Mouse (Mus musculus): ENCODE measurements around the gene Eepd1. TPM values are rescaled to one million over a fixed set of nuclear protein-coding genes. Genes with fewer than 3 reads are reported as not detected.
A peak's percentile ranks its signal among the peaks of the same experiment; 100 is the strongest.

The Eepd1 gene
- polyA plus RNA-seq, 1 experiment from 2014 or later: 5.1 TPM

DNA sequence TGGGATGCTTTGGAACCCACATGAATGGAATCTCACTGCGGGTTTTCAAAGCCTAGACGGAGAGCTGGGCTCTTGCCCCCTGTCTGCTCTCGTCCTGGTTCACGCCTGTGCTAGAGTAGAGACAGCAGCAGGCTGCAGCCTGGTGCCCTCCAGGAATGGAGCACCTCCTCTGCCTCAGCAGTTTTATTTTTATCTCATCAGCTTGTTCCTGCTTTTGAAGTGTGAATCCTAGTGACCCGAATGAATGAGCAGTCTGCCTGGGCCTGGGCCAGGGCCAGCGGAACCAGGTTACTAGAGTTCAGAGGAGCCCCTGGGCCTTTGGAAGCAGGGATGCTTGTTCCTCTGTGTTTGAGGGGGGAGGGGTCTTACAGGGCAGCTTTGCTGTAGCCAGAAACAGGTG is 37.8 kb downstream of the Eepd1 start:
- no peak for ATAC-seq
- no peaks in the 10 kb centered on the region for H3K27me3 ChIP-seq
- H3K4me1 ChIP-seq (replicated peaks): peaks cover 8% of the 10 kb centered on the region; the same call in 1 of the 2 replicates
- 60% methylated on average over 6 of the region's 6 CpGs for WGBS
- no peak overlapping the region for H3K9ac ChIP-seq (replicated peaks)
- no peaks in the 10 kb centered on the region for H3K36me3 ChIP-seq
- H3K27ac ChIP-seq: no peak overlapping the region
- H3K9me3 ChIP-seq: no peaks in the 10 kb centered on the region
- no peak overlapping the region for H3K4me2 ChIP-seq (replicated peaks)
- no peak overlapping the region for H3K4me3 ChIP-seq (replicated peaks)

GRCm38 (mm10) chr9:25520826-25521225 is 39.5 kb downstream of the Eepd1 start:
- WGBS: 91% methylated on average over 7 of the region's 7 CpGs
- no peak overlapping the region for H3K9ac ChIP-seq (replicated peaks)
- ATAC-seq: no peak

GRCm38 (mm10) chr9:25521825-25522224 is 40.5 kb downstream of the Eepd1 start:
- Histone ChIP-seq H3K27ac (no peak overlapping the region), H3K9me3 (no peaks in the 10 kb centered on the region), H3K36me3 (no peaks in the 10 kb centered on the region), H3K4me3 (replicated peaks) (no peak overlapping the region), H3K9ac (replicated peaks) (no peak overlapping the region), H3K4me1 (replicated peaks) (peaks cover 11% of the 10 kb centered on the region; the same call in 1 of the 2 replicates), H3K4me2 (replicated peaks) (no peak overlapping the region), H3K27me3 (no peaks in the 10 kb centered on the region)
- WGBS: 98% methylated on average over 2 of the region's 2 CpGs
- ATAC-seq: no peak

More at GRCm38 (mm10) chr9:25520826-25521225, 39.5 kb downstream of the Eepd1 start:
- Histone ChIP-seq H3K4me3 (replicated peaks) (no peak overlapping the region), H3K9me3 (no peaks in the 10 kb centered on the region), H3K27me3 (no peaks in the 10 kb centered on the region), H3K36me3 (no peaks in the 10 kb centered on the region), H3K4me2 (replicated peaks) (no peak overlapping the region), H3K27ac (no peak overlapping the region), H3K4me1 (replicated peaks) (peaks cover 8% of the 10 kb centered on the region; the same call in 1 of the 2 replicates)

- no peaks in the 10 kb centered on the region for H3K36me3 ChIP-seq
- H3K9ac ChIP-seq (replicated peaks): no peak overlapping the region
- H3K9me3 ChIP-seq: no peaks in the 10 kb centered on the region
- no peaks in the 10 kb centered on the region for H3K27me3 ChIP-seq
- 57% methylated on average over 1 of the region's 1 CpGs for WGBS
- peaks cover 11% of the 10 kb centered on the region for H3K4me1 ChIP-seq (replicated peaks)
- H3K4me2 ChIP-seq (replicated peaks): no peak overlapping the region
- H3K4me3 ChIP-seq (replicated peaks): no peak overlapping the region
- ATAC-seq: 0 out of 2 replicates have a peak, but pooled peaks have one; percentile 11
- H3K27ac ChIP-seq: no peak overlapping the region
These were observed 45.2 kb downstream of the Eepd1 start for GRCm38 (mm10) chr9:25526516-25526915.

- no peaks in the 10 kb centered on the region for H3K9me3 ChIP-seq
- peaks cover 15% of the 10 kb centered on the region for H3K4me1 ChIP-seq (replicated peaks)
- no peak overlapping the region for H3K4me3 ChIP-seq (replicated peaks)
- H3K27ac ChIP-seq: no peak overlapping the region
- no peaks in the 10 kb centered on the region for H3K36me3 ChIP-seq
- peak; percentile 43; the same call in 1 of the 2 replicates for ATAC-seq
- H3K9ac ChIP-seq (replicated peaks): no peak overlapping the region
- H3K4me2 ChIP-seq (replicated peaks): no peak overlapping the region
- no peaks in the 10 kb centered on the region for H3K27me3 ChIP-seq
These were observed 45.6 kb downstream of the Eepd1 start for GRCm38 (mm10) chr9:25526927-25527337.

DNA sequence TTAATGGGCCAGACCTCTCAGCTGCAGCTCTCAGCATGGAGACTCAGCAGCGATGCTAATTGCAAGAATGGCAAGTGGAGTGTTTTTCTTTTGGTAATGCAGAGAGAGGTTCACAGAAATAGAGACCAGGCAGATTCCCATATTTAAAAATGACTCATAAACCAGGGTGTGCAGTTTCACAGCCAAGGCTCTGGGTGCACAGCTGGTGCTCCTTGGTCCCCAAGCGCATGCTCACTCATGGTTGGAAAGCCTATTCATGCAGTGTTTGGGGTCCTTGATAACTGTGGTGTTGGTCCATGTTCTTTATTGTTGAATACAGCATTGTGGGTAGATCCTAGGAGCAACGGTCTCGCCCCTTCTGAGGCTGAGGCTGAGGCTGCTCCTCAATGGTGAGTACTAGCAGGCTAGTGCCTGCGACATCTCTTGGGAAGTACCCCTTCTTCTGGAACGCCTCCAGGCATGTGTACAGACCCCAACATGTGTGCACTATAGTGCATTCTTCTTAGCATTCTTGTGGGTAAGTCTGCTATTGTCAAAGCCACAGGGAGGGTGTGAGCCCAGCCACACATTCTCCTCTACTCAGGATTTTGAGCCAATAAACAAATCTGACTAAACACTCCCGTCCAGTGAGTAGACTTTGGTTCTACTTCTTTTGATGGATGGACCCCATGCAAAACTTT is 46.2 kb downstream of the Eepd1 start:
- peaks cover 16% of the 10 kb centered on the region for H3K4me1 ChIP-seq (replicated peaks)
- no peaks in the 10 kb centered on the region for H3K27me3 ChIP-seq
- H3K36me3 ChIP-seq: no peaks in the 10 kb centered on the region
- no peak overlapping the region for H3K4me3 ChIP-seq (replicated peaks)
- H3K9ac ChIP-seq (replicated peaks): no peak overlapping the region
- no peak for ATAC-seq
- 70% methylated on average over 7 of the region's 7 CpGs for WGBS
- H3K4me2 ChIP-seq (replicated peaks): no peak overlapping the region
- H3K27ac ChIP-seq: no peak overlapping the region
- H3K9me3 ChIP-seq: no peaks in the 10 kb centered on the region

- ATAC-seq: no peak
- Histone ChIP-seq H3K4me3 (replicated peaks) (no peak overlapping the region), H3K4me2 (replicated peaks) (no peak overlapping the region), H3K9me3 (no peaks in the 10 kb centered on the region), H3K9ac (replicated peaks) (no peak overlapping the region), H3K4me1 (replicated peaks) (peaks cover 16% of the 10 kb centered on the region), H3K27me3 (no peaks in the 10 kb centered on the region), H3K36me3 (no peaks in the 10 kb centered on the region), H3K27ac (no peak overlapping the region)
- WGBS: 26% methylated on average over 1 of the region's 1 CpGs
These were observed 50.3 kb downstream of the Eepd1 start for GRCm38 (mm10) chr9:25531627-25532026.

DNA sequence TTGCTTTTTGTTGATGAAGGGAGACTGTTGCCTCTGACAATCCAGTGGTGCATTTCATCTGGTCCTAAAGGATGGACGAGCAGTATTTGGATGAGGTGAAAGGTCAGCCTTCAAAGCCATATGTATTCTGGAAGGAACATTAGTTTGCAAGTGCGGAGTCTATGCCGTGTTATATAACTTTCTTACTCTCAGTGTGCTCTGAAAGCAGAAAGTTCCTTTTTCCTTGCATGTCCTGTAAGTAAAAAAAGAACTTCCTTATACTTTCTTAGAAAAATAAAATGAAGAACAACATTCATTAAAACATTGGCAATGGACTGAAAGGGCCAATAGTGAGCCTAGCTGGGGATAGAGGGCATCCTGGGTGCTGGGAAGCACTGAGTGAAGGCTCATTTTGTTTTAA is 50.8 kb downstream of the Eepd1 start:
- Histone ChIP-seq H3K9me3 (no peaks in the 10 kb centered on the region), H3K9ac (replicated peaks) (no peak overlapping the region), H3K4me2 (replicated peaks) (no peak overlapping the region), H3K27ac (no peak overlapping the region), H3K36me3 (no peaks in the 10 kb centered on the region), H3K4me1 (replicated peaks) (peaks cover 13% of the 10 kb centered on the region; the same call in 1 of the 2 replicates), H3K27me3 (no peaks in the 10 kb centered on the region), H3K4me3 (replicated peaks) (no peak overlapping the region)
- WGBS: 56% methylated on average over 3 of the region's 3 CpGs
- ATAC-seq: no peak

- no peak for ATAC-seq
- WGBS: 81% methylated on average over 3 of the region's 3 CpGs
- Histone ChIP-seq H3K4me1 (replicated peaks) (peaks cover 6% of the 10 kb centered on the region; the same call in 1 of the 2 replicates), H3K36me3 (no peaks in the 10 kb centered on the region), H3K9ac (replicated peaks) (no peak overlapping the region), H3K9me3 (no peaks in the 10 kb centered on the region), H3K27ac (no peak overlapping the region), H3K4me3 (replicated peaks) (no peak overlapping the region), H3K4me2 (replicated peaks) (no peak overlapping the region), H3K27me3 (no peaks in the 10 kb centered on the region)
These were observed 54.1 kb downstream of the Eepd1 start for GRCm38 (mm10) chr9:25535487-25535886.

GRCm38 (mm10) chr9:25539461-25539860 is 58.1 kb downstream of the Eepd1 start:
- Histone ChIP-seq H3K4me1 (replicated peaks) (no peaks in the 10 kb centered on the region), H3K36me3 (no peaks in the 10 kb centered on the region), H3K27me3 (no peaks in the 10 kb centered on the region), H3K27ac (no peak overlapping the region), H3K9me3 (no peaks in the 10 kb centered on the region), H3K9ac (replicated peaks) (no peak overlapping the region), H3K4me3 (replicated peaks) (no peak overlapping the region), H3K4me2 (replicated peaks) (no peak overlapping the region)
- WGBS: 92% methylated on average over 2 of the region's 2 CpGs
- ATAC-seq: no peak

DNA sequence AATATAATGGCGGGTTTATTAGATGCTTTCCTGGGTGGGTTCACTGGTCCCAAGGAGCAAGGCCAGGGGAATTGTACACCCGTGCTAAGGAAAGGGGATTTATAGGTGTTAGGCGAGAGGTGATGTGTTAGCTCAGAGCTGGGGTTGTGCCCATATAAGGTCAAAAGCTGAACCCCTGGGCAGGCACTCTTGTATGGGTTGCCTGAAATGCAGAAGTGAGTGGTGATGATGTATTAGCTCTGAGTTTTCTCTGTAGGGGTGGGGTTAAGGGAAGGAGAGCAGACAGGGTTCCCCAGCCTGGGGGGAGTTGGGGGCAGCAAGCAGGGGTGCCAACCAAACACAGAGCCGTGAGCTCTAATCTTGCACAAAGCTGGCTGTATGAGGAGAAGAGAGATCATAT is 60.0 kb downstream of the Eepd1 start:
- no peak overlapping the region for H3K4me2 ChIP-seq (replicated peaks)
- H3K4me1 ChIP-seq (replicated peaks): no peaks in the 10 kb centered on the region
- no peak overlapping the region for H3K9ac ChIP-seq (replicated peaks)
- H3K4me3 ChIP-seq (replicated peaks): no peak overlapping the region
- 83% methylated on average over 4 of the region's 4 CpGs for WGBS
- H3K9me3 ChIP-seq: no peaks in the 10 kb centered on the region
- no peak overlapping the region for H3K27ac ChIP-seq
- no peaks in the 10 kb centered on the region for H3K36me3 ChIP-seq
- ATAC-seq: no peak
- no peaks in the 10 kb centered on the region for H3K27me3 ChIP-seq

- Histone ChIP-seq H3K9ac (replicated peaks) (no peak overlapping the region), H3K36me3 (no peaks in the 10 kb centered on the region), H3K4me3 (replicated peaks) (no peak overlapping the region), H3K27me3 (no peaks in the 10 kb centered on the region), H3K4me1 (replicated peaks) (no peaks in the 10 kb centered on the region), H3K4me2 (replicated peaks) (no peak overlapping the region), H3K27ac (no peak overlapping the region), H3K9me3 (no peaks in the 10 kb centered on the region)
- ATAC-seq: no peak
- WGBS: 94% methylated on average over 2 of the region's 2 CpGs
These were observed 63.9 kb downstream of the Eepd1 start for GRCm38 (mm10) chr9:25545212-25545611.

Measured in midbrain, embryonic 13.5 days (tissue).